Mouse (Mus musculus) testis, adult 2 months (tissue): ENCODE data around the gene Slc18b1. TPM values are rescaled to one million over a fixed set of nuclear protein-coding genes. Genes with fewer than 3 reads are reported as not detected.
"Not testable (repeated sequence)": the region's sequence is repeated elsewhere in the genome, so short reads cannot be mapped to it uniquely, and the experiment has no call there.

Experiments
- H3K27ac ChIP-seq: fragments of 200-500 bp; 2 replicates; pipeline ENCODE4 v1.5.1; 2012; ENCODE audit warnings: low read depth, low read length; ENCODE audit not compliant: control insufficient read depth, insufficient read depth
- H3K27me3 ChIP-seq: fragments of 200-500 bp; 2 replicates; pipeline ENCODE4 v1.6.1; 2012; ENCODE audit warnings: mild to moderate bottlenecking, low read length, moderate library complexity; ENCODE audit not compliant: control insufficient read depth, insufficient read depth
- H3K36me3 ChIP-seq: fragments of 200-500 bp; 2 replicates; pipeline ENCODE4 v1.6.1; 2012; ENCODE audit warnings: mild to moderate bottlenecking, low read length; ENCODE audit not compliant: control insufficient read depth, insufficient read depth
- H3K4me1 ChIP-seq: fragments of 200-500 bp; 2 replicates; pipeline ENCODE4 v1.6.1; 2012; ENCODE audit warnings: low read length; ENCODE audit not compliant: control insufficient read depth, insufficient read depth
- H3K4me3 ChIP-seq: fragments of 200-500 bp; 2 replicates; pipeline ENCODE4 v1.5.1; 2012; ENCODE audit warnings: low read depth, mild to moderate bottlenecking, low read length, moderate library complexity, mixed read lengths; ENCODE audit not compliant: control insufficient read depth
- CTCF ChIP-seq: fragments of 200-500 bp; IDR thresholded peaks from 2 replicates; pipeline ENCODE4 v1.5.1; 2012; ENCODE audit warnings: low read depth, mild to moderate bottlenecking, inconsistent platforms, low read length, moderate library complexity; ENCODE audit not compliant: control insufficient read depth, insufficient read depth, insufficient replicate concordance
- POLR2A ChIP-seq: fragments of 200-500 bp; IDR thresholded peaks from 2 replicates; pipeline ENCODE4 v1.6.1; 2012; ENCODE audit warnings: low read depth, mild to moderate bottlenecking, inconsistent platforms, low read length, moderate library complexity; ENCODE audit not compliant: control insufficient read depth
- polyA plus RNA-seq: library from polyadenylated mRNA; depleted of rRNA; stranded (reverse); fragments of >200 nt; gene quantifications from 2 replicates; pipeline ENCODE4 v1.2.3, GENCODE M21; 2012

Gene Slc18b1
- polyA plus RNA-seq, 1 experiment: 1.9 TPM

GRCm38 (mm10) chr10:23782855-23783492, 13.8 kb upstream of the Slc18b1 start:
- Histone ChIP-seq H3K27me3 (no peaks in the 10 kb centered on the region), H3K4me3 (no peak overlapping the region), H3K4me1 (no peaks in the 10 kb centered on the region; the same call in 1 of the 2 replicates), H3K27ac (no peak overlapping the region), H3K36me3 (peaks cover 1% of the 10 kb centered on the region; the same call in 1 of the 2 replicates)
- TF ChIP-seq CTCF (no peak), POLR2A (no peak)

GRCm38 (mm10) chr10:23783493-23783884, 13.3 kb upstream of the Slc18b1 start:
- TF ChIP-seq POLR2A (no peak), CTCF (no peak)
- Histone ChIP-seq H3K36me3 (peaks cover 1% of the 10 kb centered on the region; the same call in 1 of the 2 replicates), H3K27me3 (no peaks in the 10 kb centered on the region), H3K27ac (no peak overlapping the region), H3K4me3 (no peak overlapping the region), H3K4me1 (no peaks in the 10 kb centered on the region; the same call in 1 of the 2 replicates)

GRCm38 (mm10) chr10:23784121-23784520, 12.7 kb upstream of the Slc18b1 start:
- H3K36me3 ChIP-seq: peaks cover 1% of the 10 kb centered on the region; the same call in 1 of the 2 replicates
- no peaks in the 10 kb centered on the region; the same call in 1 of the 2 replicates for H3K4me1 ChIP-seq
- no peaks in the 10 kb centered on the region for H3K27me3 ChIP-seq
- TF ChIP-seq CTCF (no peak), POLR2A (no peak)
- H3K4me3 ChIP-seq: no peak overlapping the region
- no peak overlapping the region for H3K27ac ChIP-seq

GRCm38 (mm10) chr10:23785599-23785998, 11.2 kb upstream of the Slc18b1 start:
- H3K4me1 ChIP-seq, H3K4me3 ChIP-seq, H3K36me3 ChIP-seq, H3K27me3 ChIP-seq, H3K27ac ChIP-seq: not testable (repeated sequence)

GRCm38 (mm10) chr10:23786040-23786439, 10.7 kb upstream of the Slc18b1 start:
- Histone ChIP-seq H3K4me1 (no peaks in the 10 kb centered on the region; the same call in 1 of the 2 replicates), H3K36me3 (peaks cover 1% of the 10 kb centered on the region; the same call in 1 of the 2 replicates), H3K27me3 (no peaks in the 10 kb centered on the region), H3K27ac (no peak overlapping the region), H3K4me3 (peak overlapping the region; percentile 95; the same call in 1 of the 2 replicates)
- TF ChIP-seq CTCF (no peak), POLR2A (no peak)

GRCm38 (mm10) chr10:23786631-23787038, 10.2 kb upstream of the Slc18b1 start:
- Histone ChIP-seq H3K27ac (peak overlapping the region; percentile 83), H3K4me3 (peak overlapping the region; percentile 95)
- H3K4me1 ChIP-seq, H3K27me3 ChIP-seq, H3K36me3 ChIP-seq: not testable (repeated sequence)

- Histone ChIP-seq H3K36me3 (peaks cover 1% of the 10 kb centered on the region; the same call in 1 of the 2 replicates), H3K4me3 (peak within 1 kb of the TSS; percentile 95), H3K27me3 (no peaks in the 10 kb centered on the region), H3K27ac (peak within 1 kb of the TSS; percentile 83), H3K4me1 (no peaks in the 10 kb centered on the region; the same call in 1 of the 2 replicates)
- TF ChIP-seq POLR2A (peak; percentile 99), CTCF (no peak)
These were observed 9.5 kb upstream of the Slc18b1 start, which contains the start of gene Rps12 for GRCm38 (mm10) chr10:23787062-23787821. TSS of gene Rps12 (minus strand) at chr10:23787275.
